Mouse (Mus musculus): ENCODE measurements around the gene H60b.
"Not testable (repeated sequence)": the region's sequence is repeated elsewhere in the genome, so short reads cannot be mapped to it uniquely, and the experiment has no call there.

The H60b gene

DNA sequence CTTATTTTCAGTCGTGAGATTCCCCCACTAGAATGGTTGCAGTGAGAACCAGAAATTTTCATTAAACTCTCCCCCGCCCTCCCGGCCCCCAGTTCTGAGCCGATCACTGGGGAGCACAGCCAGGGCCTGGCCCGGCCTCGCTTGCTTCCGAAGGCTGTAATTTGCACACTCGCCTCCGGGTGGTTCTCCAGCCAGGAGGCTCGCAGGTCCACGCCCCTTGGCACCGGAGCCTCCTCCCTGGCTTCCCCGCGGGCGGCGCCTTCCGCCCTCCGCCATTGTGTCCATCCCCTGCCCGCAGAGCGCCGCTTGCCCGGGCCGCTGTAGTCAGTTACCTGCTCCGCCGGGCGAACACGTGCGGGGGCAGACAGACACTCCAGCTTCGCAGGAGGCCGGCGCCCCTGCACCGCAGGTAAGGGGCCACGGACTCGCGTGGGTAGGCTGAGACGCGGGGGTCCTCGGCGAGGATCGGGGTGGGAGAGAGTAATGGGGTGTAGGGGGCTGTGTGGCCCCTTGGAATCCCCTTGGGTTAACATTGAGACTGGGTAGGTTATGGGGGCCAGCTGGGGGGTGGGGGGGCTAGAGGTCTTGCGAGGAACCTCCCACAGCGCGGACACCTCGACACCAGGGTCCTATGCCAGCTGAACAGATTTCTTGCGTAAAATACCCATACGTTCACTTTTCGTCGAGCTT lies at the start of gene H60b, which contains the start of gene Raet1e:
Gene H60b (plus strand): TSS at position 277 of the 690 bp plus-strand sequence.
Gene Raet1e (plus strand): TSS at position 260 of the 690 bp plus-strand sequence.
- peak; percentile 72 for DNase-seq

DNA sequence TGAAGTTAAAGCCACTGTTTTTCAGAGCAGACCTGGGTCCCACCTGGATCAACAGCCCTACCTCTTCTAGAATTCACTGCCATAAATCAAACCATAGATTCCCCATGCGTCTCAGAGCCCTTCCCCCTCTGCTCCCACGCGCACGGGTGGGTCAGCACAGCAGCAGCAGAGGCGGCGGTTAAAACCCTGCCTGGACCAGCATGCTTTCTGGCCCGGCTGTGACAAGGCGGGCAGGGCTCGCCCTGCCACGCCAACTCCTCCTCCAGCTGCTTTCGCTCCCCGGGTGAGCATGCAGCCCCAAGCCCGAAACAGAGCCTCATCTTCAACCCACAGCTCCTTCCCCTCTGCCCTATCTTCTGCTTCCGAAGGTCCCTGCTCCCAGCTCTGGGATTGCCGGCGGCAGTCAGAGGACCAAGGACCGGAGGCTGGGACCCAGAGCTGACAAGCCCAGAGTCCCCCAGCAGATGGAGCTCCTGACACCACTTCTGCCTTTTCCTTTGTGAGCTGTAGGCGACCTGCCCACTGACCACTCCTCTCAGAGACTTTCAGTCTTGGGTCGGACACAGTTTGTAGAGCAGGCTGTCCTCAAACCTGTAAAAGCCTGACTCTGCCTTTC lies 17.6 kb upstream of the H60b start:
- peak; percentile 85 for DNase-seq

DNA sequence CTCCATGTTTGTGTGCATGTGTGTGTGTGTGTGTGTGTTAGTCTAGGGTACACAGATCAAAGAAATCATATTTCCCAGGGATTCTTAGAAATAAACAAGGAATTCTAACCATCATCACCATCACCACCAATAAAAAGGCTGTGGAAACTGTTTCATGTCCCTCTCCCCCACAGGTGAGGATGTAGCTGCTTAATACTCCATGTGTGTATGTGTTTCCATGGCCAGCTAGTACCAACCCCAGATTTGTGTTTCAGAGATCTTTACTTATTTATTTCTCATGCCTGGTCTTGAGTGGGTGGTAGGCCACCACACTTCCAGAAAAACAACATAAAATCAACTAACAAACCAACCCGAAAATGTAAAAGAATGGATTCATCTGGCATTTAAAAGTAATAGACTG lies 16.2 kb upstream of the H60b start:
- not testable (repeated sequence) for DNase-seq

DNA sequence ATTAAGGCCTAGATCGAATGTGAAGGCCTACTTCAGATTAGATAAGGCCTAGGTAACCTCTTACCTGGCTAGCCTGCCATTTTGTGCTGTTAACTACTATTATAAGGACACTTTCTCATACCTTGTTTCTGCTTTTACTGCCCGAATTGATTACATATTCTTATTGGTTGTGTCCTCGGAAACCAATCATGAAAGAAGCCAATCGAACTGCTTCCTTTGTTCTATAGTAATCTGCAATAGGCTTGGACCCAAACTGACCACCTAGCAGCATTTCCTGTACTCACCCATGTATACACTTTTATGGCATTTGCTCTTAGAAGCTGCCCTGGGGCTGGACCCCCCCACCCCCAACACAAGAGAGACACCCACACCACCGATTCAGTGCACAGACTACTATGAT lies 15.5 kb upstream of the H60b start:
- no peak for DNase-seq

DNA sequence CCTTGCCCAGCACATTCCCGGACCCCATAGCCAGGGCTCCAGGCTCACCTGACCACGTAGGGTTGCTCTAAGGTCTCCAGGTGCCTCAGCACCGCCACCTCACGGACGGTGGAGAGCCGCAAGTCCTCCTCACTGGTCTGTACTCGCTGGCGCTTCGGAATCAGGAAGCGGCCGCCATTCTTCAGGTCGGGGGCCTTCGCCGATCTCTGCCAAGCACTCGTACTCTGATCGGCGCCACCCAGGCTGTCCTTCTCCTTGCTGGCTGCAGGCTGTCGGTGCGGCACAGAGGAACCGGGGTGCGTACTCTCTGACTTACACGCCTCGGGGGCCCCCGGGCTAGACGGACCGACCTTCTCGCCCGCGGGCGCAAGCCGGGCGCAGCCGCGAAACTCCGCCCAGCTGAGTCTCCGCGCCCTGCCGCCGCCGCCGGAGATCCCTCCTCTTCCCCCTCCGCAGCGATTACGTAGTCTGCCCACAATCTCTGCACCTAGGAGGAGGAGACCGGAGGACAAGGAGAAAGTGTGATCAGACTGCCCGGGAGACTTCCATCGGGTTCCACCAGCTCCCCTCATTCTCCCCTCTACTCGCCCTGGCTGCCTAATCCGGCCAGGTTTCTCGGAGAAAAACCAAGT lies 9.8 kb upstream of the H60b start:
- DNase-seq, result peak; percentile 86

DNA sequence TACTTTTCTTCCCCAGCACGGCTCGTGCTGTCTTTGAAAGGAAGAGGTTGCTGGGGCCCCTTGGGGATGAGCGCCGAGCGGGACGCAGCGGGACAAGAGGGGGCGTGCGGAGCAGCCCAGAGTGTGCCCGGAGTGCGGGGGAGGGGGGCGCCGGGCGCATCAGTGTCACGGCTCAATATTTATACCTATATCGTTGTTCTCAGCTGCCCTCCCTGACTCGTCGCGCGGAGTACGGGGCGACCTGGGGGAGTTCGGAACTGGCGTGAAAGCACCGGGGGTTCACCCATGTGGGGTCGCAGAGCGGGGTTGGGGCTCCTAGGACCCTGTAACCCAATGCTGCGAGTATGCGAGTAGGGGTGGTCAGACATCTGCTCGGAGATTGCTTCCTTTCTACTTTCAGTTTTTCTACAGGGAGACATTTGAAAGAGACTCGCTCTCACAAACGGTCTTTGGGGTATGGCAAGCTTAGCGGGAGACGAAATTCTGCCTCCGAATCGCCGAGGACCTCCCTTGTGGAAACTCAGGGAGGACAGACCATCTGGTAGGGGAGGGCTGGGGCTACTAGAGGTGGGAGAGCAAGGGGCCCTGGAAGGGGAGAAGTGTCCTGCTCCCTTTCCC lies 9.2 kb upstream of the H60b start, which contains the start of gene E030030I06Rik:
Gene E030030I06Rik (minus strand): TSS at position 198 of the 618 bp plus-strand sequence.
- peak; percentile 55 for DNase-seq

DNA sequence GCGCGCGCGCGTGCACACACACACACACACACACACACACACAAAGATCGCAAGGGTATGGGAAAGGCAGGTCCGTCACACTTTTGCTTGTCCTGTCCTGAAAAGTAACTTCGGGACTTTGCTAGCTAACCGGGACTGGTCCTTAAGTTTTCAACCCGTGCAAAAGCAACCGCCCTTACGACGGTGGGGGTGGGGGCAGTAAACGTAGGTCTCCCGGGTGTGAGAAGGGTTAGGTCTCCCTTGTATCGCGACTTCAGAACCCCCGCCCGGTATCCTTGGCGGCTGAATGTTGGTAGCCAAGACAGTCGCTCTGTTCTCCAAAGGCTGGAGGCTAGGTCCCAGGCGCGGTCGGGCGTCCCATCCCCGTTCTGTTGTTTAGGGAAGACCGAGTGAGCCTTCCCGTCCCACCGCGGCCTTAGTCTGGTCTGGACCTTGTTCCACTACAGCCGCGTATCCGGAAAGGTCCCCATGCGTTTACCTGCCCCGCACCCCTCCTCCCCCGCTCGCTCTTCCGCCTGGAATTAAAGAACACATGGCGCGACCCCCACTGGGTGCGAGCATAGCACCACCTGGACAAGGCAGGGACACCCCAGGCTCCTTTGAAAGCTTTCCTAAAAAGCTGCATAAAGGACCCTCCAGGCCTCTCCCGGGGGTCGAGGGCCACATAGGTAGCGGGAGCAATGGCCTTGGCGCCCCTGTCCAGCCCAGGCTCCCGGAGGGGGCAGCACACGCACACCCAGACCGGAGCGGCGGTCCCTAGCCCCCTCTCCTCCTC lies 8.5 kb upstream of the H60b start:
- peak; percentile 52 for DNase-seq

DNA sequence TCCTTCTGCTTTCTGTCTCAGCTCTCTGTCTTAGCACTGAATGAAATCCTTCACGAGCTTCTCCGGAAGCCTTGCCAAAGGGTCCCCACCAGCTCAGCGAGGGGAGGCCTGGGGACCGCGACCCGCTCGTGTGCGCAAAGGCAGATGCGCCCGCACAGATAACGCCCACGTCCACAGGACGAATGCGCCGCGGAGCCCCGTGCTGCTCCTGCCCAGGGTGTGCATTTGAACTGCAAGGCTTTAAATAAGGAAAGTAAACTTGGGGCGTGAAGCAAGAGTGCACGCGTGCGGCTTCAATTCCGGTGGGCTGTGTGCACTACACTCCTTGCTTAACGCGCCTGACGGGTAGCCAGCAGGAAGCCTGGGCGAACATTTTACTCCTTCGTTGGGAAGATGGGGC lies 7.8 kb upstream of the H60b start:
- DNase-seq, result peak; percentile 40

DNA sequence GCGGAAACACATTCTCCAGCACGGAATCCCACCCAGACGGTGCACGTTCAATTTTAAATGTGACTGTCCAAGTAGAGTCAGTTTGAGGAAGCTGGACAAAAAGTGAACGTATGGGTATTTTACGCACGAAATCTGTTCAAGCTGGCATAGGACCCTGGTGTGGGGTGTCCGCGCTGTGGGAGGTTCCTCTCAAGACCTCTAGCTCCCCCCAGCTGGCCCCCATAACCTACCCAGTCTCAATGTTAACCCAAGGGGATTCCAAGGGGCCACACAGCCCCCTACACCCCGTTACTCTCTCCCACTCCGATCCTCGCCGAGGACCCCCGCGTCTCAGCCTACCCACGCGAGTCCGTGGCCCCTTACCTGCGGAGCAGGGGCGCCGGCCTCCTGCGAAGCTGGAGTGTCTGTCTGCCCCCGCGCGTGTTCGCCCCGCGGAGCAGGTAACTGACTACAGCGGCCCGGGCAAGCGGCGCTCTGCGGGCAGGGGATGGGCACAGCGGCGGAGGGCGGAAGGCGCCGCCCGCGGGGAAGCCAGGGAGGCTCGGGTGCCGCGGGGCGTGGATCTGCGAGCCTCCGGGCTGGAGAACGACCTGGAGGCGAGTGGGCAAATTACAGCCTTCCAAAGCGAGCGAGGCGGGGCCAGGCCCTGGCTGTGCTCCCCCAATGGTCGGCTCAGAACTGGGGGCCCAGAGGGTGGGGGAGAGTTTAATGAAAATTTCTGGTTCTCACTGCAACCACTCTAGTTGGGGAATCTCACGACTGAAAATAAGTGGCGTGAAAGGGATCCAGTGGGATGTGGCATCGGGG lies 7.1 kb upstream of the H60b start:
- peak; percentile 13 for DNase-seq

DNA sequence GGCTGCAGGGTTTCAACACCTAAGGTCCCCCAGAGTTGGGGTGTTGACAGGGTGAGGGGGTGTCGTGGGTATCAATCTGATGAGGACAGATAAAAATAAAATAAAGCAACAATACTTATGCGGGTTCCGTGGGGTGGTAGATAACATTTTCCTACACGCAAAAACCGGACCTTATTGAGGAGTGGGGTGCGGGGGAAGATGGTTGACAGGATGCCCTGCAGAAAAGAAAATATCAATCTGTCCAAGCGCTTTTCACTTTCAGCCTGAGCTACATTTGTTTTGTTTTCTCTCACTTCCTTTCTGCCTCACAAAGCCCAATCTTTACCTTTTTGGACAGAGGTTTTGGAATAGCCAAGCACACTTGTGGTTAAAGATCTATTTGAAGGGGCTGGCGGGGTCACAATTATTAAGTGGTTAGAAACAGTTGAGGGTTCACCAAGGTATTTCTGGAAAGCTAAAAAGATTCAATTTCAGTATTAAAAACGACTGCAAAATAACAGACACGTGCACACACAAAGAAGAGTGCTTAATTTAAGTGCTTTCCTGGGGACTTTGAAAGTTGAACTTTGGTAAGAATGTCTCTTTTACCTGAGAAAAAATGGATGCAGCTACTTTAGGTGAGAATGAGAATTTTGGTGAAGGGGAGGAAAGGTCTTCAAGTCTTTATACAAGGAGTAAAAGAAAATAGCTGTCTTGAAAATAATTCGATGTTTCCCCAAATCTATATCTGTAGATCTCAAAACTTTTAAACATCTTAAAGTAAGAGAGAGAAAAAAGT lies 6.3 kb upstream of the H60b start:
- DNase-seq, result peak; percentile 11

DNA sequence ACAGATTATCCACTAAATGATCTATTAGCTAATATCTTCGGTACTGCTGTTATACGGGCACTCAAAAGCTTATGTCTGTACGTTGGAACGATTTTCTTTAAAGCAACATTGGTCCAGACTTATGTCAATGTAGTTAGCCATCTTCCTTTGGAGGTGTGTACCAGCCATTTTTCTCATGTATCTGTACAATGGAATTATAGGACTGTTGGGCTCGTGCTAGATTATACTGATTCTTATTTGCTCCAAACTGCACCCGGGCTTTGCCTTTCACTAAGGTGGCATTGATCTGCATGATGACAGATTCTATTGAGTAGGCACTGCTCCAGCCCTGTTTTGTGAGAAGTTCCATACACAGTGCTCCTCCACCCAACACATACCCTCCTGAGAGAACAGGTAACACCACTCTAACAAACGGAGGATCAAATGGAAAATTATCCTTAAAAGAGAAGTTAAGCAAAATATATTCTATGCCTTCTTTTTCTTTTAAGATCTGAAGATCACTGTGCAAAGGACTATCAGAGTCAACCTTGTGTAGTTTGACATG lies 5.2 kb upstream of the H60b start:
- peak; percentile 15 for DNase-seq

DNA sequence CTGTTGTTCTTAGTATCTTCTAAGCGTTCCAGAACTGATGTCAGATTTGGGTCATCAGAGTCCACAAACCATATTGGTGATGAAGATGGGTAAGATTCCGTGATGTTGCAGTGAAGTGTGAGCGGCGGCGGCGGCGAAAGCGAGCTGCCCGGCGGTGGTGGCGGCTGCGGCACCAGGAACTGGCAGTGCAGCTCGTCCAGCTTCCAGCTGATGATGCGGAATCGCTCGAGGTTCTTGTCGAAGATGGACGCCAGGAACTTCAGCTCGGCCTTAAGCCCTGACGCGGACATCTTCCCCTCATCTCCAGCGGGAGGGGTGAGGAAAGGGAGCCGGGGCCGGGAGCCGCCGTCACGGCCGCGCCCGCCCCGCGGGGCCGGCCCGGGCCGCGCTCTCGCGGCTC lies 4.3 kb upstream of the H60b start:
- DNase-seq, result peak; percentile 43

DNA sequence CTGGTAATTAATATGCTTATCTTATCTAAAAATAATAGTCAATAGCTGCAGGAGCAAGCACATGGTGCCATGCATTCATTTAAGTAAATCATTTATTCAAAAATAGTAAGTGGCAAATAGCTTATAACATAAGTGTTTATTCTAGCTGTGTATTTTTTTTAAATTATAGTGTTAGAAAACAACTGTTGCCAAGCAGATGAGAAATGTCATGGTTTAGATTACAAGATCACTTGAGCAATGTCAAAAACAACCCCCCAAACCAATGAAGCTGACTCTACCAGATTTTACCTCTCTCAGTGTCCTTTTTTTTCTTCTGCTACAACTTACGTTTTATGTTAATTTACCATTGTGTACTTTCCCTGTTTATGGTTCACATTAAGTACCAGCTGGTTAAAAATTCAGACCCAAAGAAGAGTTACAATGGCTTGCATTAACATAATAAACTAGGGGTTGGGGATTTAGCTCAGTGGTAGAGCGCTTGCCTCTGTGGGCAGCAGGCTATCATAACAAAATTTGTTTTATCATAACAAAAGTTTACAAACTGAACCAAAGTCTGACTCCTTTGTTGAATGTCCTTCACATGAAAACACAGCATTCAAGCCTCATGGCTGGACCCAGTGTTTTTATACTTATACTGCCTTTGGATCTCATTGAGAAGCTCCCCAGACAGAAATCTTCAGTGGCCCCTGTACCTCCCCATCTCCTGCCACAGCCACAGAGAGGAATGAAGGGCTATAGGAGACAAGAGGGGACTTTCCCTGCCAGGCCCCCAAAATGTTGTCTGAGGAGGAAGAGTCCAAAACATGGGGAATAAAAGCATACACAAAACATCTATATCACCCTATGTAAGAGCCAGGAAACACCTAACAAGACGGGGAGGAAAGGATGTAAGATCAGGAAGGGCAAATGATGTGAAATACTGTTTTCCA lies 3.3 kb upstream of the H60b start:
- DNase-seq, result no peak

DNA sequence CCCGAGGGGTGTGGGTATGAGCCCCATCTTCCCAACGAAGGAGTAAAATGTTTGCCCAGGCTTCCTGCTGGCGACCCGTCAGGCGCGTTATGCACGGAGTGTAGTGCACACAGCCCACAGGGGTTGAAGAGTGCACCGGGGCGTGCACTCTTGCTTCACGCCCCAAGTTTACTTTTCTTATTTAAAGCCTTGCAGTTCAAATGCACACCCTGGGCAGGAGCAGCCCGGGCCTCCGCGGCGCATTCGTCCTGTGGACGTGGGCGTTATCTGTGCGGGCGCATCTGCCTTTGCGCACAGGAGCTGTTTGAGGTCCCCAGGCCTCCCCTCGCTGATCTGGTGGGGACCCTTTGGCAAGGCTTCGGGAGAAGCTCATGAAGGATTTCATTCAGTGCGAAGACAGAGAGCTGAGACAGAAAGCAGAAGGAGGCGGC lies 760 bp downstream of the H60b start:
- no peak for DNase-seq

DNA sequence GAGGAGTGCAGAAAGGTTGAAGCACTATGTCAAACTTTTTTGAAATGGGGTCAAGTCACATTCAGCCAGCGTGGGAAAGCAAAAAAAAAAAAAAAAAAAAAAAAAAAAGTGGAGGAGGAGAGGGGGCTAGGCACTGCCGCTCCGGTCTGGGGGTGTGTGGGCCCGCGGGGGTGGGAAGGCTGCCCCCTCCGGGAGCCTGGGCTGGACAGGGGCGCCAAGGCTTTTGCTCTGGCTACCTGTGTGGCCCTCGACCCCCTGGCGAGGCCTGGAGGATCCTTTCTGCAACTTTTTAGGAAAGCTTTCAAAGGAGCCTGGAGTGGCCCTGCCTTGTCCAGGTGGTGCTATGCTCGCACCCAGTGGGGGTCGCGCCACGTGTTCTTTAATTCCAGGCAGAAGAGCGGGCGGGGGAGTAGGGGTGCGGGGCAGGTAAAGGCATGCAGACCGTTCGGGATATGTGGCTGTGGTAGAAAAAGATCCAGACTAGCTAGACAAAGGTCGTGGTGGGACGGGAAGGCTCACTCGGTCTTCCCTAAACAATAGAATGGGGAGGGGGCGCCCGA lies 1.3 kb downstream of the H60b start:
- DNase-seq, result no peak

DNA sequence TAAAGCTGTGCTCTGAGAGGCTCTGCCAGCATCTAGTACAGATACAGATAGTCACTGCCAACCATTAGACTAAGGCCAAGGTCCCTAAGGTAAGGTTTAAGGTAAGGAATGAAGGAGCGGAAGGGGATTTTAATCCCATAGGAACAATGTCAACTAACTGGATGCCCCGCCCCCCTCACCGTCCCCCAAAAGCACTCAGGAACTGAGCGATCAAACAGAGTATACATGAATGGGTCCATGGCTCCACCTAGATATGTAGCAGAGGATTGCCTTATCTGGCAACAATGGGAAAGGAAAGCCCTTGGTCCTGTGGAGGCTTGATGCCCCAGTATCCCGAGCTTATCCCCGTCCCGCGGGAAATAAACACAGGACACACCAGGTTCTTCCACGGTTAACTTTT lies 4.9 kb downstream of the H60b start:
- not testable (repeated sequence) for DNase-seq

DNA sequence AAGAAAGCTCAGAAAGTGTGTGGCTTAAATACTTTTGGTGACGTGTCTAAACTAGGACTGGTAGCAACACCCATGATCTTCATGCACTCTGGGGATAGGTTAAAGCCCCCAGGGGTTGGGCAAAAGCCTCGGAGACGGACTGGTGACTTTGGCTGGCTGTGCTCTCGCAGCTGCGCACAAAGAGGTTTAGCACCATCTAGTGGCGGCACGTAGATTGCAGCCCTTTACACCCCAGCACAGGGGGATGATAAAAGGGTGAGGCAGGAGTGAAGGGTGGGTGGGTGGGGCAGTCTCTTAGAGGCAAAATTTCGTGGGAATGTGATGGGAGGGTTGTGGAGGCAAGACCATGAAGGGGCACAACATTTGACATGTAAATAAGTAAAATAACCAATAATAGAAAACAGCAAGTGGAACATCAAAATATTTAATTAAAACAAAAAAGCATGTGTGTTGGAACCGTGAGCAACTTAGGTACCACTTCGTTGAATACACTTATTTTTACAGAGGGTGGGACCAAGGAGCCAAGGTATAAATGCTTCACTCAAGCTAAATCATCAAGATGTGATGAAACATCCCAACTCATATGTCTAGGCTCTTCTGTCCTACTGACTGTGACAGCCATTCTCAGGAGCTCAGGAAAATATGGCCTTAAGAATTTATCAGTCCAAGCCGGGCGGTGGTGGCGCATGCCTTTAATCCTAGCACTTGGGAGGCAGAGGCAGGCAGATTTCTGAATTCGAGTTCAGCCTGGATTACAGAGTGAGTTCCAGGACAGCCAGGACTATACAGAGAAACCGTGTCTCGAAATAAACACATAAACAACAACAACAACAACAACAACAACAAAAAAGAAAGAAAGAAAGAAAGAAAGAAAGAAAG lies 5.6 kb downstream of the H60b start:
- DNase-seq, result peak; percentile 81

DNA sequence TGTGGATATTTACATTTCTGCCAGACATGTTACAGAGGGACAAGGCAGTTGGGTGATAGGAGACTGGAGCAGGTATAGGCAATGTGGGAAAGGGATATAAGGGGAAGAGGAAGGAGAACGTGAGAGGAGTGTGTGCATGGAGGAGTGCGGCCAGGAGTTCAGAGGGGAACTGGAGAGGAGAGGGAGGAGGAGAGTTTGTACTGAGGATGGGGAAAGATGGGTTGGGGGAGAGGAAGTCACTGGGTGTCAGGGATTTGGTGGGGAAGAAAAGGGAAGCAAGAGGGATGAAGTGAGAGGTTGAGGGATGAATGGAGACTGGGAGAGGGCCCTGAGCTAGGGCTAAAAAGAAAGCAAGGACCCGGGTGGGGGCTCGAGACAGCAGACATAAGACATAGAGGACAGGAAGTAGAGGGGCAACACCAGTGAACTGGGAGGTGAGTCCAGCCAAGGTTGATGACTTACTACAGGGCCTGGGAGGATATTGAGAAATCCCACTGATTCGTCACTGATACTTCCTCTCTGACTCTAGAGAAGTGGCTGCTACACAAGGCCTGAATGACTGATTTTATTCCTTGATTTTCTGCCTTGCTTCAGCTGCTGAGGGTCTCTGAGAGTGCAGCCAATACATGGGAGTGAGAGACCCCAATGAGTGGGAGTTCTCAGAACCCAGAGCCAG lies 7.1 kb downstream of the H60b start:
- not testable (repeated sequence) for DNase-seq
